Mouse (Mus musculus) embryonic facial prominence, embryonic 11.5 days (tissue): Measurements from ENCODE around the gene St8sia2. TPM values are rescaled to one million over a fixed set of nuclear protein-coding genes. Genes with fewer than 3 reads are reported as not detected.
A peak's percentile ranks its signal among the peaks of the same experiment; 100 is the strongest.
"Not testable (repeated sequence)": the region's sequence is repeated elsewhere in the genome, so short reads cannot be mapped to it uniquely, and the experiment has no call there.

Experiments used
- ATAC-seq: fragments of 200-750 bp; cut with Nextera tagmentation; replicated peaks from 2 replicates; pipeline ENCODE4 v1.8.0; 2017; ENCODE audit warnings: low read depth; ENCODE audit not compliant: insufficient number of reproducible peaks, low FRiP score, low TSS enrichment
- DNase-seq: peaks from one replicate; pipeline ENCODE4 v3.0.0-alpha.2; 2015; ENCODE audit warnings: low spot score
- H3K27ac ChIP-seq: fragments of 300-500 bp; sonication (generic); replicated peaks from 2 replicates; pipeline ENCODE4 v1.5.1; 2014; ENCODE audit warnings: mild to moderate bottlenecking, low read depth, low read length, control low read depth
- H3K27me3 ChIP-seq: fragments of 300-500 bp; sonication (generic); 2 replicates; pipeline ENCODE4 v1.6.1; 2014; ENCODE audit warnings: mild to moderate bottlenecking, low read length, moderate library complexity, mixed read lengths; ENCODE audit not compliant: control insufficient read depth, insufficient read depth
- H3K36me3 ChIP-seq: fragments of 300-500 bp; sonication (generic); replicated peaks from 2 replicates; pipeline ENCODE4 v1.6.1; 2014; ENCODE audit warnings: low read depth, mild to moderate bottlenecking, low read length, moderate library complexity, mixed read lengths; ENCODE audit not compliant: control insufficient read depth, insufficient read depth
- H3K4me1 ChIP-seq: fragments of 300-500 bp; sonication (generic); 2 replicates; pipeline ENCODE4 v1.6.1; 2014; ENCODE audit warnings: low read length, mixed read lengths; ENCODE audit not compliant: control insufficient read depth, insufficient read depth
- H3K4me2 ChIP-seq: fragments of 300-500 bp; sonication (generic); 2 replicates; pipeline ENCODE4 v1.6.1; 2014; ENCODE audit warnings: low read depth, mild to moderate bottlenecking, control low read depth, low read length, moderate library complexity
- H3K4me3 ChIP-seq: fragments of 300-500 bp; sonication (generic); 2 replicates; pipeline ENCODE4 v1.5.1; 2014; ENCODE audit warnings: low read depth, low read length, control low read depth
- H3K9ac ChIP-seq: fragments of 300-500 bp; sonication (generic); replicated peaks from 2 replicates; pipeline ENCODE4 v1.6.1; 2014; ENCODE audit warnings: mild to moderate bottlenecking, control low read depth, low read length
- H3K9me3 ChIP-seq: fragments of 300-500 bp; sonication (generic); replicated peaks from 2 replicates; pipeline ENCODE4 v1.6.1; 2016; ENCODE audit warnings: mild to moderate bottlenecking, low read length, inconsistent platforms, mixed read lengths; ENCODE audit not compliant: control insufficient read depth
- WGBS: fragments of 180-500 bp; shearing (Covaris S2); extraction: QIAGEN DNeasy Blood & Tissue Kit; methylation state at CpG from one replicate; pipeline ENCODE4 v1.1.7; 2014; 5-methylcytosine and 5-hydroxymethylcytosine counted together
- polyA plus RNA-seq: library from polyadenylated mRNA; unstranded; fragments of >200 nt; fragmentation: Nextera tagmentation; extraction: Ambion mirVana; gene quantifications from 2 replicates; pipeline ENCODE4 v1.2.1, GENCODE M21; 2014

The St8sia2 gene
- polyA plus RNA-seq, 1 experiment from 2014 or later: 24.7 TPM

DNA sequence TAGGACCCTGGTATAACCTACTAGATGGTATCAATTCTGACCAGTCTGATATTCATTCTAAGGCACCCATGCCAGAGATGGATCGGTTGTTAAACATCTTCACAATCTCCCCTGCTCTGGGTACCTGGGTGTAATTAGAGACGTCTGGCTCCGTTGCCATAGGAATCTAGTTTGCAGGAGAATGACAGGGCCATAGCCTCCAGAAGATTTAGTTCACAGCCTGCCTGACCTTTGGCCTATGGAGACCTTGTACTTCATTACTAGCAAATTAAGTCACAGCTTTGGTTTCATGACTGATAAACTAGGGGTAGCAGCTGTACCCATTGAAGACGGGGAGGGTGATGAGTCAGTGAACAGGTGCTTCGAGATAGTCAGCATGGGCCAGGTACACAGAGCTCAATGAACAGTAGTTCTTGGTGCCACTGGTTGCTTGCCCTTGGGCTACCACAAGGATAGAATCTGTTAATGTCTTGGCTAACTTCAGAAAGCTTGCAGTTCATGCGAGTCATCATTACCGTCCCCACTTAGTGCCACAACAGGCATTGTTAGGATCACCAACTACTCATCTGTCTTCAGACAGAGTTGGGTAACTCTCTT is 4.4 kb downstream of the St8sia2 start:
- no peaks in the 10 kb centered on the region for H3K27me3 ChIP-seq
- H3K27ac ChIP-seq: no peak overlapping the region
- DNase-seq (no peak), ATAC-seq (no peak)
- H3K4me1 ChIP-seq: no peaks in the 10 kb centered on the region
- no peak overlapping the region for H3K4me2 ChIP-seq
- H3K4me3 ChIP-seq: no peak overlapping the region
- WGBS: 38% methylated on average over 7 of the region's 7 CpGs
- H3K9me3 ChIP-seq: no peaks in the 10 kb centered on the region
- H3K9ac ChIP-seq: no peak overlapping the region
- H3K36me3 ChIP-seq: no peaks in the 10 kb centered on the region

DNA sequence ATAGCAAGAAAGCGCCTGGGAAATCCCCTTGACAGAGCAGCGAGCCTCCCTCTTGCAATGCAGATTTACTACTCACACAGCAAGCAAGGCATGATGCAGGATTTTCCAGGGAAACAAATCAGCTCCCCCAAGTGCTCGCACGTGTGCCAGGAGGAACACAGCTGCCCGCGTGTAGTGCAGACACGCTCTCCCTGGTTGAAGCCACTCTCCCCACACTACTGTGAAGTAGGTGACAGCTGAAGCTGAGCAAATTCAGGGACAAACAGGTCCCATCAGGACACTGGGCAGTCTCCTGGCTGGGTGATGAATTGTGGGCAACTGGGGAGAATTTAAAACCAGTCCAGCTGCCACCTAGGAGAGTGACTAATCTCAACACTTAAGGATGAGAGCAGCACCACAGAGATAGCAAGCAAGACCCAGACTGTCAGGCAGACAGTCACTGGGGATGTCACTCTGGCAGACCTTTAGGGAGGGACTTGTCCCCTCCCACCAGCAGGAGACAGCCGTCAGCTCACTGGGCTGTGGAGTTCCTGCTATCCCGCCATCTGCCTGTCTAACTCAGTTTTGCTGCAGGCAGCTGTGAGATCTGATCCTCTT is 6.6 kb downstream of the St8sia2 start:
- 17% methylated on average over 9 of the region's 9 CpGs for WGBS
- ATAC-seq (peak; percentile 58; the same call in 1 of the 2 replicates), DNase-seq (no peak)
- Histone ChIP-seq H3K4me2 (no peak overlapping the region), H3K9me3 (no peaks in the 10 kb centered on the region), H3K4me3 (no peak overlapping the region), H3K27ac (no peak overlapping the region), H3K27me3 (no peaks in the 10 kb centered on the region), H3K36me3 (no peaks in the 10 kb centered on the region), H3K9ac (no peak overlapping the region), H3K4me1 (no peaks in the 10 kb centered on the region)

GRCm38 (mm10) chr7:74006364-74006763 is 7.1 kb downstream of the St8sia2 start:
- H3K4me2 ChIP-seq: no peak overlapping the region
- H3K9ac ChIP-seq: no peak overlapping the region

GRCm38 (mm10) chr7:74000743-74001510 is 12.6 kb downstream of the St8sia2 start:
- Histone ChIP-seq H3K9me3 (no peaks in the 10 kb centered on the region), H3K4me1 (no peaks in the 10 kb centered on the region), H3K27ac (no peak overlapping the region), H3K27me3 (no peaks in the 10 kb centered on the region), H3K9ac (no peak overlapping the region), H3K4me3 (no peak overlapping the region), H3K4me2 (no peak overlapping the region), H3K36me3 (no peaks in the 10 kb centered on the region)
- DNase-seq (no peak), ATAC-seq (no peak)
- WGBS: 97% methylated on average over 12 of the region's 12 CpGs

More at GRCm38 (mm10) chr7:74006364-74006763, 7.1 kb downstream of the St8sia2 start:
- Histone ChIP-seq H3K9me3 (no peaks in the 10 kb centered on the region), H3K36me3 (no peaks in the 10 kb centered on the region), H3K4me3 (no peak overlapping the region), H3K4me1 (no peaks in the 10 kb centered on the region), H3K27me3 (no peaks in the 10 kb centered on the region), H3K27ac (no peak overlapping the region)
- ATAC-seq: no peak
- DNase-seq: no peak
- WGBS: 3% methylated on average over 1 of the region's 1 CpGs

DNA sequence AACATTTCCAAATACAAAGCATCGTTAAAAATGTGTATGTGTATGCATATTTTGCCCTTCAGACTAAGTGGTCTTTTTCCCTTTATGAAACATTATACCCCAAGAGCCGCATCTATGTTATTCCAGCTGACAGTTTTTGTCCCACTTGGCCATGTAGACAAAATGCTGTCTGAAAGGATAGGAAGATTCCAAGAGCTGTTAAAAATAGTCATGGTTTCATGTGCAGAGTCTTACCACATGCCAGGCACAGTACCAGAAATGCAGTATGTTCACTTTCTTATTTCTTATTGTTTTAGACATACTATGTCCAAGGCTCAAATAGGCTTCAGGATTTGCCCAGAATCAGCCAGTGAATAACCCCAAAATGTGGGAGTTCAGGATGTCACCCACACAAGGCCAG is 24.1 kb downstream of the St8sia2 start:
- no peak overlapping the region for H3K4me3 ChIP-seq
- DNase-seq (no peak), ATAC-seq (no peak)
- H3K9me3 ChIP-seq: no peaks in the 10 kb centered on the region
- no peaks in the 10 kb centered on the region for H3K4me1 ChIP-seq
- H3K9ac ChIP-seq: no peak overlapping the region
- H3K4me2 ChIP-seq: no peak overlapping the region
- 77% methylated on average over 2 of the region's 2 CpGs for WGBS
- H3K27ac ChIP-seq: no peak overlapping the region
- H3K27me3 ChIP-seq: no peaks in the 10 kb centered on the region
- H3K36me3 ChIP-seq: no peaks in the 10 kb centered on the region

GRCm38 (mm10) chr7:73972157-73972556 is 41.3 kb downstream of the St8sia2 start:
- WGBS: 48% methylated on average over 5 of the region's 5 CpGs
- H3K4me3 ChIP-seq, H3K9ac ChIP-seq, H3K36me3 ChIP-seq, H3K27ac ChIP-seq, H3K4me2 ChIP-seq, H3K27me3 ChIP-seq, H3K4me1 ChIP-seq, ATAC-seq, DNase-seq, H3K9me3 ChIP-seq: not testable (repeated sequence)

GRCm38 (mm10) chr7:73965164-73965563 is 48.3 kb downstream of the St8sia2 start:
- H3K27me3 ChIP-seq: no peaks in the 10 kb centered on the region
- no peak for DNase-seq
- no peaks in the 10 kb centered on the region for H3K9me3 ChIP-seq
- no peak overlapping the region for H3K9ac ChIP-seq
- WGBS: 75% methylated on average over 3 of the region's 3 CpGs
- 0 out of 2 replicates have a peak, but pooled peaks cover 4% of the 10 kb centered on the region for H3K36me3 ChIP-seq
- H3K4me2 ChIP-seq: no peak overlapping the region
- no peak overlapping the region for H3K27ac ChIP-seq
- no peaks in the 10 kb centered on the region for H3K4me1 ChIP-seq
- no peak overlapping the region for H3K4me3 ChIP-seq
- no peak for ATAC-seq

DNA sequence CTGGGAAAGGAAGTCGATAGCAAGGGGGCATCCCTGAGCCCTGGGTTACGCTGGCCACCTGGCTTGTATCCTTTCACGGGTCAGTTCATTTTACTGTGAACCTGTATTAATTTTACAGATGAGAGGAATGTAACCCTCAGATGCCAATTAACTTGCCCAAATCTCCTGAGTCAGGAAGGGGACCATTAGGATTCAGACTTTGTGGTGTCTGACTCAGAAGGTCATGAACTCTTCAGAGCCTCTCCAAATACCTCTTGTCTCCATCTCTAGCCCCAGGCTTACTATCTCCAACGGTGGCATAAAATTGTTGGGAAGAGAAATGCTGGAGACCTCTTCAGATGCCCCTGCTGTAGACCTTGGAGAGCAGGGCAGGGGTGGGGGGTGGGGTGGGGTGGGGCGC is 51.1 kb downstream of the St8sia2 start:
- Histone ChIP-seq H3K9me3 (no peaks in the 10 kb centered on the region), H3K9ac (no peak overlapping the region), H3K4me2 (no peak overlapping the region), H3K27ac (no peak overlapping the region), H3K4me1 (no peaks in the 10 kb centered on the region), H3K4me3 (no peak overlapping the region), H3K27me3 (no peaks in the 10 kb centered on the region), H3K36me3 (peaks cover 4% of the 10 kb centered on the region; the same call in 1 of the 2 replicates)
- no peak for DNase-seq
- WGBS: 74% methylated on average over 5 of the region's 5 CpGs
- ATAC-seq: no peak
